Mouse (Mus musculus): ENCODE measurements around the gene Hydin.

DNA sequence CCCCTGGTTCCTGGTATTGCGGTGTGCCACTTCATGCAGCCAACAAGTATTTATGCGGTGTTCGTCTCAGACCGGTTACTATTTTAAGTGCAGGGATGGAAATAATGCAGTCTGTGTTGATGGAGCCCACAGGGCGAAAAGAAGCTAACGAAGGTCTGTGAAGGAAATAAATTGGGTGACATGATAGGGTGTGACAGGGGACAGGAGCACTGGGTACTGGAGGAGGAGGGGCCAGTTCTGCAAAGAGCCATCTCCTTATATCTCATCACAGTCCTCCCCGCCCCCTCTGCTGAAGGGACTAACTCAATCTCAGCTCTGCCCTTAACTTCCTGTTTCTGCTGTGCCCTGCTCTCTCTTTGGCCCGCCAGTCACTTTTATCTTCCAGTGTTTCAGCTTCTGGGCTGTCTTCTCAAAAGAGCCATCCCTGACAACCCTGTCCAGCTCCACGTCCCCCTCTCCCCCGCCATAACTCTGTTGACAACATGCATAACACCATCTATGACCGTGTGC, 926 bp upstream of the Hydin start:
- TF ChIP-seq EP300 (IDR thresholded peaks at IDR 0.05; ENCODE audit: low read depth), result no peak
- TF ChIP-seq CTCF (IDR thresholded peaks at IDR 0.05; ENCODE audit: low read depth), result no peak

Data from liver, postnatal 0 days (tissue).